Mouse (Mus musculus) limb, embryonic 14.5 days (tissue): ENCODE data around the gene Tmem132c. TPM values are rescaled to one million over a fixed set of nuclear protein-coding genes. Genes with fewer than 3 reads are reported as not detected.

ENCODE experiments used
- ATAC-seq: fragments of 200-750 bp; cut with Nextera tagmentation; 2 replicates; pipeline ENCODE4 v1.8.0; 2017; ENCODE audit warnings: low read depth, moderate number of reproducible peaks, moderate TSS enrichment; ENCODE audit not compliant: low FRiP score
- DNase-seq: peaks from one replicate; pipeline ENCODE4 v3.0.0-alpha.2; 2015; ENCODE audit warnings: low spot score
- H3K27ac ChIP-seq: fragments of 300-500 bp; sonication (generic); replicated peaks from 2 replicates; pipeline ENCODE4 v1.5.1; 2014; ENCODE audit warnings: low read depth, mild to moderate bottlenecking, low read length, moderate library complexity, mixed read lengths
- H3K27me3 ChIP-seq: fragments of 300-500 bp; sonication (generic); 2 replicates; pipeline ENCODE4 v1.6.1; 2014; ENCODE audit warnings: low read length, mixed read lengths; ENCODE audit not compliant: control insufficient read depth, insufficient read depth
- H3K36me3 ChIP-seq: fragments of 300-500 bp; sonication (generic); 2 replicates; pipeline ENCODE4 v1.6.1; 2014; ENCODE audit warnings: mild to moderate bottlenecking, low read length, moderate library complexity, mixed read lengths; ENCODE audit not compliant: control insufficient read depth, insufficient read depth
- H3K4me1 ChIP-seq: fragments of 300-500 bp; sonication (generic); 2 replicates; pipeline ENCODE4 v1.6.1; 2014; ENCODE audit warnings: antibody characterized with exemption, low read length, mixed read lengths; ENCODE audit not compliant: control insufficient read depth, insufficient read depth
- H3K4me2 ChIP-seq: fragments of 300-500 bp; sonication (generic); replicated peaks from 2 replicates; pipeline ENCODE4 v1.6.1; 2014; ENCODE audit warnings: low read depth, mild to moderate bottlenecking, low read length, moderate library complexity; ENCODE audit not compliant: severe bottlenecking
- H3K4me3 ChIP-seq: fragments of 300-500 bp; sonication (generic); replicated peaks from 2 replicates; pipeline ENCODE4 v1.5.1; 2014; ENCODE audit warnings: low read length
- H3K9ac ChIP-seq: fragments of 300-500 bp; sonication (generic); 2 replicates; pipeline ENCODE4 v1.6.1; 2014; ENCODE audit warnings: mild to moderate bottlenecking, low read depth, low read length, moderate library complexity; ENCODE audit not compliant: severe bottlenecking
- H3K9me3 ChIP-seq: fragments of 300-500 bp; sonication (generic); 2 replicates; pipeline ENCODE4 v1.6.1; 2016; ENCODE audit warnings: low read length; ENCODE audit not compliant: control insufficient read depth
- POLR2A ChIP-seq: fragments of 200-500 bp; IDR thresholded peaks from 2 replicates; pipeline ENCODE4 v1.8.0; 2012; ENCODE audit warnings: inconsistent platforms, mild to moderate bottlenecking, moderate library complexity, borderline replicate concordance; ENCODE audit not compliant: insufficient read depth, insufficient read length; ENCODE audit errors: extremely low read depth
- WGBS: fragments of 180-500 bp; shearing (Covaris S2); extraction: QIAGEN DNeasy Blood & Tissue Kit; methylation state at CpG from one replicate; pipeline ENCODE4 v1.1.7; 2014; 5-methylcytosine and 5-hydroxymethylcytosine counted together
- polyA plus RNA-seq, 2 experiments: library from polyadenylated mRNA; depleted of rRNA in 1 of 2; stranded (reverse) in 1 of 2; unstranded in 1 of 2; fragments of >200 nt; fragmentation: Nextera tagmentation in 1 of 2; extraction: Ambion mirVana in 1 of 2; gene quantifications; 2 replicates each; pipeline versions ENCODE4 v1.2.1 to v1.2.3; 2012 to 2014

The Tmem132c gene
- polyA plus RNA-seq, 2 experiments = 27.2 to 33.2 TPM

GRCm38 (mm10) chr5:127496895-127497294 is 255.3 kb downstream of the Tmem132c start:
- ATAC-seq (peak; percentile 41; the same call in 1 of the 2 replicates), DNase-seq (peak; percentile 40)
- H3K4me2 ChIP-seq = no peak overlapping the region
- no peak overlapping the region for H3K27ac ChIP-seq
- WGBS = 57% methylated on average over 7 of the region's 7 CpGs
- no peak for TF ChIP-seq POLR2A
- H3K9ac ChIP-seq = no peak overlapping the region
- H3K27me3 ChIP-seq = no peaks in the 10 kb centered on the region
- no peak overlapping the region for H3K4me3 ChIP-seq
- H3K9me3 ChIP-seq = no peaks in the 10 kb centered on the region
- H3K36me3 ChIP-seq = no peaks in the 10 kb centered on the region
- H3K4me1 ChIP-seq = no peaks in the 10 kb centered on the region

- DNase-seq (no peak), ATAC-seq (no peak)
- 70% methylated on average over 12 of the region's 12 CpGs for WGBS
- no peak overlapping the region for H3K27ac ChIP-seq
- H3K9me3 ChIP-seq = no peaks in the 10 kb centered on the region
- no peaks in the 10 kb centered on the region for H3K36me3 ChIP-seq
- TF ChIP-seq POLR2A = no peak
- no peak overlapping the region for H3K4me2 ChIP-seq
- H3K4me1 ChIP-seq = no peaks in the 10 kb centered on the region
- H3K27me3 ChIP-seq = no peaks in the 10 kb centered on the region
- no peak overlapping the region for H3K9ac ChIP-seq
- H3K4me3 ChIP-seq = no peak overlapping the region
These were observed 257.7 kb downstream of the Tmem132c start for GRCm38 (mm10) chr5:127499151-127499827.

DNA sequence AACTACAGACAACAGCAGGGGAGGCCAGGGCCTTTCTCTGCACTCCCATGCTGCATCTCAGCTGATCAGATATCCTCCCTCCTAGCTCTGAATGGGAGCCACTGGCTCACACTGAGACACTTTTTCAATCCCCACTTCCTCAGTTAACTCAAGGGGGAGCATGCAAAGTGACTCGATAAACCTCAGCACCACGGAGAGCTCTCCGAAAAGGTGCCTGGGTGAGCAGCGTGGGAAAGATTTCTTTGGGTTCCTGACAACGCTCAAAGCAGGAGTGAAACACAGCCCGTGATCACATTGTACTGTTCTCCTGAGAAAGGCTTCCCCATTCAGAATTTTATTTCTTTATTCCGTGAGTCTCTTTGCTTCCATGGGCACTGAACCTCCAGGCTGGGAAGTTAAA is 261.2 kb downstream of the Tmem132c start:
- no peaks in the 10 kb centered on the region for H3K36me3 ChIP-seq
- no peak overlapping the region for H3K9ac ChIP-seq
- TF ChIP-seq POLR2A = no peak
- H3K9me3 ChIP-seq = no peaks in the 10 kb centered on the region
- DNase-seq = peak; percentile 39
- no peak for ATAC-seq
- H3K27me3 ChIP-seq = no peaks in the 10 kb centered on the region
- H3K4me3 ChIP-seq = no peak overlapping the region
- H3K4me1 ChIP-seq = no peaks in the 10 kb centered on the region
- WGBS = 38% methylated on average over 7 of the region's 7 CpGs
- H3K4me2 ChIP-seq = no peak overlapping the region
- no peak overlapping the region for H3K27ac ChIP-seq

DNA sequence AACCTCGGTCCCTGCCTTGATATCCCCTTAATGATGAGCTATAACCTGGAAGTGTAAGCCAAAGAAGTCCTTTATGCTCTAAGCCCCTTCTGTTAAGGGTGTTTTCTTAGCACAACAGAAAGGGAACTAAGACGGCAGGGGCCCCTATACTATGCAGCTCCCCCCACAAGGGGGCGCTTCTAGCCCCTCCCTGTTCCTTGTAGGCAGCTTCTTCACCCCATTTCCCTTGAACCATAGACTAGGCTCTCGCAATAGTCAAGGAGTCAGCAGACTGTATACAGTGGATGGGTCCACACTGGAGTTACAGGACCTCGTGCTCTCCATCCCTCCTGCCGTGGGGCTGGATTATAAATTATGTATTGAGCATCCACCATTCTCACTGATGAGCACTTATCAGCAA is 264.1 kb downstream of the Tmem132c start:
- H3K9ac ChIP-seq = no peak overlapping the region
- ATAC-seq (no peak), DNase-seq (no peak)
- H3K4me3 ChIP-seq = no peak overlapping the region
- H3K27me3 ChIP-seq = no peaks in the 10 kb centered on the region
- H3K4me2 ChIP-seq = no peak overlapping the region
- no peaks in the 10 kb centered on the region for H3K36me3 ChIP-seq
- no peak overlapping the region for H3K27ac ChIP-seq
- WGBS = 81% methylated on average over 6 of the region's 6 CpGs
- no peaks in the 10 kb centered on the region for H3K9me3 ChIP-seq
- no peak for TF ChIP-seq POLR2A
- H3K4me1 ChIP-seq = no peaks in the 10 kb centered on the region

GRCm38 (mm10) chr5:127511653-127512052 is 270.0 kb downstream of the Tmem132c start:
- H3K4me1 ChIP-seq = no peaks in the 10 kb centered on the region
- H3K9me3 ChIP-seq = no peaks in the 10 kb centered on the region
- no peaks in the 10 kb centered on the region for H3K27me3 ChIP-seq
- ATAC-seq (no peak), DNase-seq (no peak)
- H3K36me3 ChIP-seq = no peaks in the 10 kb centered on the region
- no peak for TF ChIP-seq POLR2A
- H3K27ac ChIP-seq = no peak overlapping the region
- no peak overlapping the region for H3K4me3 ChIP-seq
- no peak overlapping the region for H3K9ac ChIP-seq
- 87% methylated on average over 6 of the region's 6 CpGs for WGBS
- no peak overlapping the region for H3K4me2 ChIP-seq
